Mouse (Mus musculus) right cerebral cortex, adult 18-20 months (tissue): ENCODE results near the gene Sec22b.

Source experiments
- DNase-seq: peaks from one replicate; pipeline ENCODE4 v3.0.0; 2022; ENCODE audit warnings: mixed read lengths

Gene Sec22b

DNA sequence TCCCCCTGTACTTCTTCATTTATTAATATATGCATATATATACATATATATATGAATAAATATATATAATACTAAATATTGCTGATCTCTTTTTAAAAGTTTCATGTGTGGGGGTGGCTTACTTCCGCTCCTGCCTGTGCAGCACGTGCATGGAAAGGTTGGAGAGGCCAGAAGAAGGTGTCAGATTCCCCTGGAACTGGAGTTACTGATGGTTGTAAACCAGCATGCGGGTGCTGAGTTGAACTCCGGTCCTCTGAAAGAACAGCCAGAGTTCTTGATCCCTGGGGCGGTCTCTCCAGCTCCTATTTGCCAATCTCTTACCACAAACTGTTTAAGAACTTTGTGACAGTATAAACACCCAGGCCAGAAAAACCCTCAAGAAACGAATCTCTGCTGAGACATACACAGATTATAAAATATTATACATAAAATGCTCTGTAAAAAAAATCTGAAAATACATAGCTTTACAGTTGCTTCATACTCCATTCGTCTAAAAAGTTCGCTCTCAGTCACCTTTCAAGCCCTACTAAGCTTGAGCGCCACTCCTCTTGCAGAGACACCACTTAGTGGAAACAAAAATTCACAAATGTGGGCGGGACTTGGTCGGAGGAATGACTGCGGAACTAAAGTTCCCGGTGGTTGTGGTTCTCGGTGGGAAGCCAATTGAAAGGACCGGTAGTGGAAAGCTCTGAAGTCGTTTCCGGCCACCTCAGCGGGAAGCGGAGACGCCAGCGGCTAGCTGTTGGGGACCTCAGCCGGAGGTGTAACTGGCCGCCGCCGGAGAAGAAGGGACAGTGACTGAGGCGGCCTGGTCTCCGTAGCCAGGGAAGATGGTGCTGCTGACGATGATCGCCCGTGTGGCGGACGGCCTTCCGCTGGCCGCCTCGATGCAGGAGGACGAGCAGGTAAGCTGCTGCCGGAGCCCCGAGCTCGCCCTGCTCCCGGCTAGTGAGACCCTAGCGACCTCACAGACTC is at the start of gene Sec22b:
TSS of gene Sec22b (plus strand) at position 675 of the 975 bp plus-strand sequence.
- DNase-seq, result peak; percentile 90

DNA sequence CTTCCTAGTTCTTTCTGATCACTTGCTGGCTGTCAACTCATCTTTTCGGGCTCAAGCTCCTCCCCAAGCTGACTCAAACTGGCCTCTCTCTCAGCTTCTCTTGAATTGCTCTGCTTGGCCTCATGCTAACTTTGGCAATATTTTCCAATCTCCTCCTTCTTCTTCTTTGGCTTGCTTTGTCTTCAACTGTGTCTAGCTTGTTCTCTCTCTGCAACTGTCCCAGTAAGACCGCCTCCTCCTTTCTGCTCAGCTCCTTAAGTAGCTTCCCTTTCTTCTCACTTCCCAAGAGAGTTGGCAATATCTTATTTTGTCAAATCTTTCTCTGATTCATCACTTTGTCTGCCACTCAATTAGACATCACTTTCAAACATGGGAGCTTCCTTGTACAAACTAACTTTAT is 49.2 kb upstream of the Sec22b start:
- no peak for DNase-seq

DNA sequence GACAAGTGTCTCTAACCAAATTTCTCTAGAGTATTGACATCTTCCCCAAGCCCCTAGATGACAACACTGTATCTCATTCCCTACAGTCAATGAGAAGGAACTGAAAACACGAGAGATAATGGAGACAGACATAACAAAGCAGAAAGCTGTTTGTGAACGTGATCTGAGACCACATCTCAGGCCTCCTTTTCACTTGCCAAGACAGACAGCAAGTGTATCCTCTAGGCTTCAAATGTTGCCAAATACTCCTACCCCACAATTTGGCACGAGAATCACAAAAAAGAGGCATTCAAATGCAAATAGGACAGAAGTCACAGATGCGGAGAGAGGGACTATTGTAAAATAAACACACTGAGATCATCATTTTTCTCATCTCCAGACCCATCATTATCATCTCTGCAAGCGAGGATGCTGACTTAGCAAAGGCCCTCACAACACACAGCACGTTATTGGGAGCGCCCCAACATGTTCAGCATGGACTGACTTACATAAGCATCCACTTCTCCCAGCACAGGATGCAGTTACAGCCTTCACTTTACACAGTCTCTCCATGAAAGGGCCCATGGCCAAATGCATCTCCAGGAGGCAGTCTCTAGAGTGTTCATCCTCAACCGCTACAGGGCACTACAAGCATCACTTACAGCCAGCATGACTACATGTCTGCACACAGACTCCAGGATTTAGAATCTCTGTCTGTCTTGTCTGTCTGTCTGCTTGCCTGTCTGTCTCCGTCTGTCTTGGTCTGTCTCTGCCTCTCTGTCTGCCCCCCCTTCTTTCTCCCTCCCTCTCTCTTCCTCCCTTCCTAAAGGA is 46.2 kb upstream of the Sec22b start:
- peak; percentile 62 for DNase-seq

DNA sequence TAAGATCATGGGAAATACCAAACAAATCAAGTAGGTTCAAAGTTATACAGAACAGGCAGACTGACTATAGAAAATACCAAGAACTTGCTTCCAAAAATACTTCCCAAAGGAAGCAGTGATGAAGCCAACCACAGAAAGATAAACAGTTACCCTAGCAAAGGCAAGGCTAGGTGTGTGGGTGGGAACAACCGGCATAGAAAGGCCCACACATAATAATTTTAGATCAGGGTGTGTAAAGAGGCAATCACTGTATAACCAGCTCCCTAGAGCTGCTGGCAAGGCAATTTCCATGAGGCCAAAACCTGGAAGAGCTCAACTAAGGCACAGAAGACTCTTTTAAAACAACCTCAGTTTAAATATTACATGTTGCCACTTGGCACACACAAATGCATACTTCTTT is 41.6 kb upstream of the Sec22b start:
- DNase-seq, result peak; percentile 81

DNA sequence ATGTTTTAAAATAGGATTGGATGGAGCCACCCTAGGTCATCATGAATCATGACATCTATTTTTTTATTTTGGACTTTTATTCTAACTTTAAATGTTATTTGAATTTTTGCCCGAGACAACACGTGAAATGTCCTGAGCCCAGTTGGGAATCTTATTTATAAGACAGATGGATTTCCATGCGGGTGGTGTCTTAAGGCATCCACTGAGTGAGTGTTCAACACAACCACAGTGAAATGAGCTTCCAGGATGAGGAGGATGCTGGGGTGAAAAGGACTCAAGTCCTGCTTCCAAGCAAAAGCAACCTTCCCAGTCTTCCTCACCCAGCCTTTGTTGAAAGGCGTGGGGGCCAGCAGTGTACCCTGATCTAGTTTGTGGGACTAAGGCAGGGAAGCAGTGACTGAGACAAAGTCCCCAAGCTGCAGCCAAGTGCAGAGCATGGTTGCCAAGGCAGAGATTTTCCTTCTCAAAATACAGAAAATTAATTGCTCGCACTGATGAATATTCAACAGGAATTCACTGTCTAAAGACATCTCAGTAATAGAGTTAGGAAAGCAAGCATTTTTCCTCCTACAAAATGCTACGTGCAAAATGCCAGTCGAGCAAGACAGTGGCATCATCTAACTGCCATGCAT is 40.1 kb upstream of the Sec22b start:
- DNase-seq, result no peak

DNA sequence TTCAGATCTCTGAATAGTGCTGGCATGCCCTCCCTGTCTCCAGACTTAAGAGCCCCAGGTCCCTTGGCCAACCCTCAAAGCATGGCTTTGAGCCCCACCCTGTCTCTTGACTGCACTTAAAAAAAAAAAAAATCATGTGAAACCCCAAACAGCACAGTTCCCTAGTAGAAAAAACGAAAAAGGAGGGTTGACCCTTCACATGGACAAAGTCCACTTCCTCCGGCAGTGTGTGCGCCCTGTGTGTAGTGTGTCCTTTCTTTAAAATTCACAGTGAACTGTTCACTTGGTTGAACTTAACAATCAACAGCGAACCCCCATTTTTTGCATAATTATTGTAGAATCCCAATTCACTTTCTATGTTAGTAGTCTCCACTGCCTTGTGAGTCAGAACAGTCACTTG is 34.3 kb upstream of the Sec22b start:
- no peak for DNase-seq

DNA sequence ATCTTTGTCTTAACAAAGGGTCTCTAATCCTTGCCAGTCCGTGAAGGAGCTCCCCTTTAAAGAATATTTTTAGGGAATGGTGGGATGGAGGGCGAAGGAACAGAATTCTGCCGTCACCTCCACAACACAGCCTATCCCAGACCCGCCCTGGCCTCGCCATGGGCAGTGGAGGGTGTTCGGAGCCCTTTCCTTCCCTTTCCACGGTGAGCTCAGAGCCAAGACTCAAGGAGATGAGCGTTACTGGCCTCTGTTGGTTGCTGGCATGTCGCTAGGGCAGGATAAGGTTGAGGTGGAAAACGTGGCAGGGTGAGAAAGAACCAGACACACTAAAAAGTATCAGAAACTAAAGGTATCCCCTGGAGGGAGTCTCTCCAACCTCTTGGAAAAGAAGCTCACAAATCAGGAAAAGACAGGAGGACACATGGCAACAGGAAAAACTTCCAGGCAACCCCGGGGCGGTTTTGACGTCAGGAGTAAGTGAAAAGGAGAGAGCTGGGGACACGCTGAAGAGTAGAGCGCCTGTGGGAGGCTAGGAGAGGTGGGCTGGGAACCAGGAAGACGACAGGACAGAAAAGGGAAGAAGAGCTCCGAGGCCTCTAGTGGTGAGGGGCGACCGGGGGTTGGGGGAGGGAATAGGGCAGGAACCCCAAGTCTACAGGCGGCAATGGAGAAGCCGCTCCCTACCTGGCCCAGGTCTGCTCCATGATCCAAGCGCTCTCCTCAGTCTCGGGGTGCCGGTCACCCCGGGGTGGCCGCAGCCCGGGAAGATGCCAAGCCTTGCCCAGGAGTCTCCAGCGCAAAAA is 33.6 kb upstream of the Sec22b start:
- DNase-seq, result peak; percentile 66

DNA sequence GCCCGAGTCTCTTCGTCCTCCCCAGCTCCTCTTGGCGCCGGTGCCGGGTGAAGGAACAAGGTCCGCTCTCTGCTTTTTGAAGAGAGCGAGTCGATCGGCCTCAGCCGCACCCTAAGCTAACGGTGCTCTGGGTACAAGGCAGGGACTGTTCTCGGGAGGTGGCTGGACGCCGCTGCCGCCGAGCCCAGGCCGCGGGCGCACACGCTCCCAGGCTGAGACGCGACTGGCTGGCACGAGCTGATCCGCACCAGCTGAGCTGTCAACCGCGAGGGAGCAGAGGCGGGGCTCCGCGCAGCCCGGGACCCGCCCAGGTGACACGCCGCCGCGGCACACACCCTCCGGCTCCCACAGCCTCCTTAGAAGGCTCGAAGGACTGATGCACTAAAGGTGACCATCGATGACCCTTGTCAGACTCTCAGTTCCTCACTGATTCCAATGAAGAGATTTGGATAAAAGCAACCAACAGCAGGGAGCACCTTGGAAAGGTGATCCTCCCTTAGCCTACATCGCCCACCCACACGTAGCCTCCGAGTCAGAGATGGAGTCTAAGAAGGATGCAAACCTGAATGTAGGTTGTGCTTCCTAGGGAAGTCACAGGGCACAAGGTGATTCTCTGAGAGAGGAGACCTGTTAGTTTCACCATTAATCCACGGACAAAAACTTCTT is 32.8 kb upstream of the Sec22b start:
- DNase-seq, result peak; percentile 89

DNA sequence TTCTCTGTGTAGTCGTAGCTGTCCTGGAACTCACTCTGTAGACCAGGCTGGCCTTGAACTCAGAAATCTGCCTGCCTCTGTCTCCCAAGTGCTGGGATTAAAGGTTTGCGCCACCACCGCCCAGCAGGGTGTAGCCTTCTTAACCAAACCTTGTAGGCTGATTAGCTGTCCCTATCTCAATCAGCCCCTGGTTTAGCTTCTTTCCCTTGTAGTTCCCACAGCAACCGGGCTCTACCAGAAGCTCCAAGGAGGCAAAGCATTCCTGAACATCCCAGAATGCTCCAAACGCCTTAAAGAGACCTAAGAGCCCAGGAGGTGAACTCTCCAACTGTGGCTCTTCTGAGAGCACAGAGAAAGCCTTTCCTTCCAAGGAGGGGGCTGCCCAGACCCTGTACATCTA is 32.3 kb upstream of the Sec22b start:
- DNase-seq, result no peak

DNA sequence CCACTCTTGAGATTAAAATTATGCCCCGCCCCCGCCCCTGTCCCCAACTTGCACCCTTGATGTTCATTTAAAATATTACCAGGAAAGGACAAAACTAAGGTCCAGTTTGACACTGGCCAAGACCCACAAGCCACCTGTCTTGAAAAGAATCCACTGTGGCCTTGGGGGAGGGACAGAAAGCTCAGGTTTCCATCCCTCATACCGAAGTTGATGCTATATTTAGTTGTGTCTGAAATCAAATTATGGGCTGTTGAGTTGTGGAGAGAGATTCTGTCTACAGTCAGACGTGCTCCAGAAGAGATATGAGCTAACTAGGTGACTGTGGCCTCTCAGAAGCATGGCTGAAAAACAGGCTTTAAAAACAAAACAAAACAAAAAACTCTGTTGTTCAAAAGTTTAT is 31.3 kb upstream of the Sec22b start:
- DNase-seq, result no peak

DNA sequence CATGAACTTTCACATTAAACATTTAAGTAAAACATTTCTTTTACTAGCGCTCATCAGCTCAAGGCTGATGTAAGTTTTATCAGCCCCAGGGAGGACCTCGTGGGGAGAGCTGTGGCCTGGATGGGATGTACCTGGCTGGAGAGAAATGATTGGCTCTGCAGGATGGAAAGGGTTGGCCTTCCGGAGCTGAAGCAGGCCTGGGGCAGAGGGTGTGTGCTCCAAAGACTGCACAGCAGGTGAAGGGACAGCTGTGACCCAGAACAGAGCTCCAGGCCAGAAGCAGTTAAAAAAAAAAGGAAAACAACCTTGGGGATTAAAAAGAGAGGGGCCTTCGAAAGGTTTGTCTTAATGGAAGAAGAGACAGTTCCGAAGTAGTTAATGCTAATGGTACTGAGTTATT is 26.2 kb upstream of the Sec22b start:
- no peak for DNase-seq

DNA sequence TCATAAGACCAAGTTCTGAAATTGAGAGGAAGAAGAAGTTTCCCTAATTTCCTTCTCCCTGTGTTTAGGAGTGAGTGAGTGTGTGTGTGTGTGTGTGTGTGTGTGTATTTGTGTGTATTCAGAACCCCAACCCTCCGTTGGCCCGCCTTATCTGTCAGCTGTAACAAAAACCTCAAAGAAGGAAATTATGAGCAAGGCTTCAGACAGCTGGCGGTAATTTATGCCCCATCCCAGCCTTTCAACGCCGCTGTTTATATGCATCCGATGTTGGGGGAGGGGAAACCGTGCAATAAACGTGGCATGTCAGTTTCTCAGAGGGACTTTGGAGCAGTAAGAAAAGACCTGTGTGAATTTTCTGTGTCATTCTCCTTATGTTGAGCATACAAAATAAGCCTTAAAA is 24.7 kb upstream of the Sec22b start:
- no peak for DNase-seq

DNA sequence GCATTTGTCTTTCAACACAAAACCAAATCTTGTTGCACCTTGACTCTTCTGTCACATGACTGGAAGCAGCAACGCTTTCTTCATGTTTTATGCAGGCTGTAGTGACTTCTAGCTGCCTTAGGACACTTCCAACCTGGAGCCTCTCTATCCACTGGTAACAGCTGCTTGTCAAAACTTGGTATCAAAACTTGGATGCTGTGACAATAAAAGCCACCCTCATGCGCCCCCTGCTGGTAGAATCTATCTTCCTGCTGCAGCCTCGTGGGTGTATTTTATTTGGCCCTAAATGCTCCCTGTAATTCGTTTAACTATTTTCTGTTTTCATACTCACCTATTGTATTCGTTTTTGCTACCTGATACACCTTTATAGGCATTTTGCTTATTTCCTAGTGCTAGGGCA is 21.8 kb upstream of the Sec22b start:
- peak; percentile 66 for DNase-seq

DNA sequence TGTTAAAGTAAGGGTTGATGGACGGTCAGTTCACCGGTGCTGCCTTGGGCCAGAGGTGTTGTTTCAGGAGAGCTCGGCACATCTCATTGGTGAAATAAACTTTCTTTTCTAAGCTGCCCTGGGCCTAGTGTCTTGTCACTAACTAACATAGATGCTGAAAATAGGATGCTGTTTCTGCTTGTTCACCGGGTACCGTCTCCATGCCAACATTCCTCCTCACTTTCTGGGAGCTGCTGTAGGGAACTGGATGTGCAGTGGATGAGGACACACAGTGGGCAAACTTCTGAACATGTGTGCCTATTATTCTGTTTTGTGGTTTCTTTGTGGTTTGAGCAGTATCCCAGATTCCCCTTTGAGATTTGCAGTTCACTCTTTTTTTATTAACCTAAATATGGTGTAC is 19.4 kb upstream of the Sec22b start:
- peak; percentile 76 for DNase-seq

DNA sequence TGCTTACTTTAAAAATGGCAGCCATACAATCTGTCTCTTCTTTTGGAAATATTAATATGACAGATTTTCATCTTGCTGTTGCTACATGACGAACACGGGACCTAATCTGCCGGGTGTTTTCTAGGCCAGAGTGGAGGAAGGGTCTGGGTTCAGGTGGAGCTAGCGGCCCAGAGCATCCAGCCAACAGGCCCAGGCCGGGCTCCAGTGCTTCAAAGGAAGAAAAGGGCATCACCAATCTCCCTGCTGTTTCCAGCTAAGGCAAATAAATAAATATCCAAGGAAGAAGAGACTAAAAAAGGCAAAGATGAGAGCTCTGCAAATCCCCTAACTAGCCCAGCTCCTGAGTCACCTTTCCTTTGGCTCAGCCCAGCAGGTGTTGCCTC is 13.2 kb upstream of the Sec22b start:
- peak; percentile 23 for DNase-seq

DNA sequence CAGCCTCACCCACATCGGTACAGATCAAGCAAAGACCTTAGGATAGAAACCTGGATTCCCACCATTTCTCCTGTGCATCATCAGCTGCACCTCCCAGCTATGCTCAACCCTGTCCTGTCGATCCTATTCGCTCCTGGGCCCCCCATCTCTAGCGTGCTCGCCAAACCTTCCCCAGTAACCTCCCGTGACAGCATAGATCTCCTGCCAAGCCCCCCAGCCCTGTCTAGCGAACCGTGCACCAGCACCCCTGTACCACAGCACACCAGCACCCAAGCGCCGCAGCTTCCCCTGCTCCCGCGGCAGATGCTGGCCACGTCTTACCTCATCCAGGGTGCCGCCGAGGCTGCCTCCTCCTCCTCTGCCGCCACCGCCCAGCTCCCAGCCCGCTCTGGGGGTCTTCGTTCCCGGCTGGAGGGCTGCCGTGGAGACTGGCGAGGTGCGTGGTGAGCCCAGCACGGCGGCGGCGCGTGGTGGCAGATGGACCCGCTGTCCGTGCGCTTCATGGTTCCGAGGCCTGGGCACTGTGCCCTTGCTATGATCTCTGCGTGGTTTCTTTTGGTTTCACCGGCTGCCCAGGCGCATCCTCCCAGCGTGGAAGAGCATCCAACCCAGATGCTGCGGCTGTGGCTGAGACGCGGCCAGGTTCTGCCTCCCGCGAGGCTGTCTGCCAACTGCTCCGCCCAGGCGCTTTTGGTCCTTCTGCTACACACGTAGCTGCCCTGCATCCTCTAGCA is 12.7 kb upstream of the Sec22b start, which contains the start of gene Pde4dip:
TSS of gene Pde4dip (minus strand) at position 540 of the 734 bp plus-strand sequence.
- DNase-seq, result peak; percentile 87

DNA sequence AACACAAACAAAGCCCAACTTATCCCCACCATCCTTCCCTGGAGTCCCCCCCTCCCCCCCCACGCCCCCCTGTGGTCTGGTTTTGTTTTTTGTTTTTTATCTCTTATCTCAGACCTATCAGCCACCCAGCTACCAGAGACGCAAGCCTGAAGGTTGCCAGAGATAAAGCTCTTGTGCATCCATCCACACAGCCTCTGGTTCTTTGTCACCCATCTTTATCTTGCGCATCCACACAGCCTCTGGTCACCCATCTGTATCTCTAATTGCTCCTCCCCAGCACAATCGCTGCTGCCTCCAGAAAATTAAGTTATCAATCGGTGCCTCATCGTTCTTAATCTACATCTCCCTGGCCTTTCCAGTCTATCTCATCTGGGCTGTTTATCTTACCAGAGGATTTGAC is 10.8 kb upstream of the Sec22b start:
- no peak for DNase-seq

DNA sequence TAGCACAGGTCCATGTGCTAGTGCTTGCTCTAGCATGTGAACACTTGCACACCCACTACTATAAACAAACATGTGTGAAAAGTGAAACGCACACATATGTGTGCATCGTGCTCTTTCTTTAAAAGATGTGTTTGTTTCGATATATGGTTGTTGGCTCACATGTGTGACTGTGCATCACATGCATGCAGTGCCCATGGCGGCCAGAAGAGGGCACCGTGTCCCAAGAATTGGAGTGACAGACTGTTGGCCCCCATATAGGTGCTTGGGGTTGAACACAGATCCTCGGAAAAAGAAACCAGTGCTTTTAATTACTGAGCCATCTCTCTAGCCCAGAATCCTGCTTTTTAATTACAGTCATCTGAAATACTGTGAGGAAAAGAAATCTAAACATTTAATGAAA is 6.3 kb upstream of the Sec22b start:
- DNase-seq, result no peak

DNA sequence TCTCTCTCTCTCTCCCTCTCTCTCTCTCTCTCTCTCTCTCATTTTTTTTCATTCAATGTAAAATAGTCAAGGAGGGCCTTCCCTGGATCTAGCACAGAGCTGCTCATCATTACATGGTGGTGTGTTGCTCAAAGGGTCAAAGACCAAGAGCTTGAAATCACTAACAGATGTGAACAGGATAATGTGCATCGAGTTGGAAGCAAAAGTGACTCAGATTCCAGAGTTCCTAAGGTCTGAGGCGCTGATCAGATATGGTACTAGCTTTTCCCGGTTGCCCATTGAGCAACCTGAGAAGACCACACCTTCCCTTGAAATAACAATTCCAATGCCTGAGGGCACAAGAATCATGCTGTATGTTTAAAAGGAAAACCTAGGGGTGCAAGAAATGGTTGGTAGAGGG is 2.6 kb upstream of the Sec22b start:
- no peak for DNase-seq

DNA sequence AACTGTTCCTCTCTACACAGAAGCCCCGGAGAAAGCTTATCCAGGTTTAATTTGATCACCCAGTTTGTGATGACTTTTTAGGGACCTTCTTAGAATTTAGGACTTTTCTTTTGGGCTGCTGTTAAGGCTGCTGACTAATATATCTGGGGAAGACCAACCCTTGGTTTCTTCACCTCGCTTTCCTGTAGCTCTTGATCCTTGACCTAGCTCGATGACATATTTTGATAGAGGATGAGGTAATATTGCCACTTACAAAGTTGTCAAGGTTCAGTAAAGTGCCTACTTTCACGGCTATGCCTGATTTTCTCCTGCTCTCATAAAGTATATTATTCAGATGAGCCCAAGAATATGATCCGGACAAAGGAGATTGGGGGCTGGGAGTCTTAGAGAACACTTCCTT is 596 bp downstream of the Sec22b start:
- no peak for DNase-seq

DNA sequence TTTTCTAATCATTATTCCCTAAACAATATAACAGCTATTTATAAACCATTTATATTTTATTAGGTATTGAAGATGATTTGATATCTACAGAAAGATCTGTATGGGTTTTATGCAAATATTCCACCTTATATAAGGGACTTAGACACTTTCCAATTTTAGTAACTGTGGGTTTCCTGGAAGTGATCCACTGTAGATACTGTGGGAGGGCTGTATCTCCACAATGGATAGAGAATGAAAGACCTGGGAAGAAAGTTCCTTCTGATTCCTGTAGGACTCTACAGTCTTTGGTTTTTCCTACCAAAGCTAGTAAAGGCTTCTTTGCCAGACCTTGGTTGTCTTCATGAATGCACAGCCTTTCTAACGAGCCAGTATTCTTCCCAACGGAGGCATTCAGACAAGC is 8.7 kb downstream of the Sec22b start:
- DNase-seq, result no peak
